Mouse (Mus musculus) hindbrain, embryonic 10.5 days (tissue): ENCODE results near the gene Slc27a5. TPM values are rescaled to one million over a fixed set of nuclear protein-coding genes. Genes with fewer than 3 reads are reported as not detected.

Source experiments
- DNase-seq: peaks from one replicate; pipeline ENCODE4 v3.0.0-alpha.2; 2017; ENCODE audit warnings: low spot score
- H3K27ac ChIP-seq: fragments of 300-500 bp; sonication (generic); 2 replicates; pipeline ENCODE4 v1.5.1; 2016; ENCODE audit warnings: mild to moderate bottlenecking, moderate library complexity
- H3K27me3 ChIP-seq: fragments of 300-500 bp; sonication (generic); 2 replicates; pipeline ENCODE4 v1.6.1; 2016; ENCODE audit warnings: mild to moderate bottlenecking; ENCODE audit not compliant: poor library complexity, insufficient read depth, severe bottlenecking
- H3K36me3 ChIP-seq: fragments of 300-500 bp; sonication (generic); 2 replicates; pipeline ENCODE4 v1.6.1; 2016; ENCODE audit warnings: mild to moderate bottlenecking, moderate library complexity
- H3K4me1 ChIP-seq: fragments of 300-500 bp; sonication (generic); replicated peaks from 2 replicates; pipeline ENCODE4 v1.6.1; 2016; ENCODE audit warnings: mild to moderate bottlenecking
- H3K4me3 ChIP-seq: fragments of 300-500 bp; sonication (generic); 2 replicates; pipeline ENCODE4 v1.5.1; 2016; ENCODE audit warnings: mild to moderate bottlenecking, moderate library complexity
- H3K9me3 ChIP-seq: fragments of 300-500 bp; sonication (generic); 2 replicates; pipeline ENCODE4 v1.6.1; 2016; ENCODE audit warnings: mild to moderate bottlenecking, moderate library complexity
- WGBS: fragments of 180-500 bp; shearing (Covaris S2); methylation state at CpG from one replicate; pipeline ENCODE4 v1.1.7; 2016; 5-methylcytosine and 5-hydroxymethylcytosine counted together
- polyA plus RNA-seq: library from polyadenylated mRNA; unstranded; fragments of >200 nt; fragmentation: Nextera tagmentation; extraction: Ambion mirVana; gene quantifications from 2 replicates; pipeline ENCODE4 v1.2.1, GENCODE M21; 2016

Gene Slc27a5
- polyA plus RNA-seq, 1 experiment from 2014 or later, result 0.26 TPM

DNA sequence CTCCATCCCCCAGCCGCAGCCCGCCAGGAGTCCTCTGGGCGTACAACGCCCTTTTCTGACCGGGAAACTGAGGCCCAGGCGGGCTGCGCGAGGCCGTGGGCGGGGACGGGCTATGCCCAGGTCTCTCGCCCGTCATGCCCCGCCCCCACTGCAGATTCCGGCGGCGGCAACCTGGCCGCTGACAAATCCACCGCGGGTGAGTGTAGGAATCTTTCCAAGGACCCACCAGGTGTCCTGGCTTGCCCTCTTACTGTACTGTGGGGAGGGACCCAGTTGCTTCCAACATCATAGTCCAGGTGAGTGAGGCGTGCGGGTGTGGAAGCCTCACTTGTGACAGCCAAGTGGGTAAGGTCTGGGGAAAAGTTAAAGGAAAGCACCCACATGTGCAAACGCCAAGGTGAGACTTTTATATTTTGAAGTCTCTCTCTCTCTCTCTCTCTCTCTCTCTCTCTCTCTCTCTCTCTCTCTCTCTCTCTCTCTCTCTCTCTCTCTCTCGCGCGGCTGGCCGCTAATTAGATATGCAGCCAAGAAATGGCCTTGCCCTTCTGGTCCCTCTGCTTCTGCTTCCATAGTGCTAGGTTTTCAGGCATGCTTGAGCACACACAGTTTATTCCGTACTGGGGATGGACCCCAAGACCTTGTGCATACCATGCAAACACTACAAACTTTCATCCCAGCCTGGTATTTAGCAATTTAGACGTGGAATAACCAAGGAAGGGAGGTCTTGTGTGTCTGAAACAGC lies 31.7 kb downstream of the Slc27a5 start:
- H3K27ac ChIP-seq, result peak overlapping the region; percentile 95
- DNase-seq, result peak; percentile 14
- H3K4me1 ChIP-seq, result peaks cover 27% of the 10 kb centered on the region
- under 1% methylated on average over 29 of the region's 29 CpGs for WGBS
- peaks cover 28% of the 10 kb centered on the region for H3K36me3 ChIP-seq
- H3K27me3 ChIP-seq, result no peaks in the 10 kb centered on the region
- peaks cover 3% of the 10 kb centered on the region; the same call in 1 of the 2 replicates for H3K9me3 ChIP-seq
- peak overlapping the region; percentile 90 for H3K4me3 ChIP-seq

DNA sequence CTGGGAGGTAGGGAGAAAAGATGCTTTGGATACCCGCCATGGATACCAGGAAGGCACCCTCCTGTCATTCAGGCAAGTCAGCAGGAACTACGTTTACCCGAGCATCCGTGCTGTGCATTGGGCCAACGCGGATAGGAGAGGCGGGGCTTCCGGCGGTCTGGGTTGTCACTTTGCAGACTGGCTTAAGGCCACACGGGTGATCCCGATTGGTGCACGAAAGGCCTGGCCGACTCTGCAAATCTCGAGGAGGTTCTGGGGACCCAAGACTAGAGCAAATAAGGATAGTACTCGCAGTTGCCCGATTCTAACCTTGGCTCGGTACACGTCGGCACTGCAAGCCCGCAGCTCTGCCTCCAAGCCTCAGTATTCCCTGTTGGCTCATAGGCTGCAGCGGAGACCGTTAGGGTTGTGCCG lies 32.3 kb downstream of the Slc27a5 start, which contains the start of gene Zfp324:
Gene Zfp324, plus strand, starts transcription at position 161 of the 414 bp plus-strand sequence.
- DNase-seq, result peak; percentile 89
- peak within 1 kb of the TSS; percentile 95 for H3K27ac ChIP-seq
- WGBS, result under 1% methylated on average over 23 of the region's 23 CpGs
- peaks cover 22% of the 10 kb centered on the region for H3K36me3 ChIP-seq
- H3K9me3 ChIP-seq, result no peaks in the 10 kb centered on the region
- H3K27me3 ChIP-seq, result no peaks in the 10 kb centered on the region
- peak within 1 kb of the TSS; percentile 90 for H3K4me3 ChIP-seq
- H3K4me1 ChIP-seq, result peaks cover 31% of the 10 kb centered on the region

DNA sequence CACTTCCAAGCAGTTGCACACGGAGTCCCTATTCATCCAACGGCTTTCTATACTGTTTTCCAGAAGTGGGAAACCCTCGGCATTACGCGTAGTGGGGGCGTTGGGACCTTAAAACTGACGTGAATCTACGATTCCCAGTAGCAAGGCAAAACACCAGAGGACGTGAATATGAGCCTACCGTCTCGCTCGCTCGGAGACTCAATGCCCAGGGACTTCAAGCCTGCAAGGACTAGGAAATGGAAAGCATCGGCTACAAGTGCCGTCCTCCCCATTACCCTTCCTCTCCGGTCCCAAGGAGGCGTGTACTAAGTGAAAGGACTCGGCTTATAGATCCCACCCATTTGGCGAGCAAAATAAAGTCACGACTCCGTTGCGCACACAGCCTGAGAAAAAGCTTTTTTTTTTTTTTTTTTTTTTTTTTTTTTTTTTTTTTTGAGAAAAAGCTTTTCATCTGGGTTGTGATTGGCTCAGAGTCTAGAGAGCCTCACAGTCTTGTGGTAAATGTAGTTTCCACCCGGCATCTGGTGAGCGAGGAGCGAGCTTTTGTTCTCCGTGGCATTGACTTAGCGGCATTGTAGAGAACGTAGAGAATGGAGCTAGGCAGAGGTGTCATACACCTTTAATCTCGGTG lies 36.4 kb downstream of the Slc27a5 start:
- DNase-seq, result peak; percentile 76
- no peaks in the 10 kb centered on the region for H3K27me3 ChIP-seq
- H3K27ac ChIP-seq, result peak overlapping the region; percentile 89
- 5% methylated on average over 29 of the region's 29 CpGs for WGBS
- peaks cover 22% of the 10 kb centered on the region for H3K4me1 ChIP-seq
- H3K9me3 ChIP-seq, result no peaks in the 10 kb centered on the region
- no peaks in the 10 kb centered on the region for H3K36me3 ChIP-seq
- H3K4me3 ChIP-seq, result peak overlapping the region; percentile 58

DNA sequence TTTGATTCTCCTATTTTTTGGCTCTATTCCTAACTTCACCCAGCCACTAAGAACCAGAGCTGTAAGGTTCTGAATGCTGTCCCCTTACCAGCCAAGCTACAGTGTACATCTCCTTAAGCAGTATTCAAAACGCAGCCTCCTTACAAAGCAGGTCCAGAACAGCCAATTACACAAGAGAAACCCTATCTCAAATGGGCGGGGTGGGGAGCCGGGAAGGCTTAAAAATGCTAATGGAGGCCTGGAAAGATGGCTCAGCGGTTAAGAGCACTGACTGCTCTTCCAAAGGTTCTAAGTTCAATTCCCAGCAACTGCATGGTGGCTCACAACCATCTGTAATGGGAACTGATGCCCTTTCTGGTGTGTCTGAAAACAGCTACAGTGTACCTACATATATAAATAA lies 38.3 kb downstream of the Slc27a5 start:
- no peaks in the 10 kb centered on the region for H3K27me3 ChIP-seq
- H3K27ac ChIP-seq, result no peak overlapping the region
- peaks cover 8% of the 10 kb centered on the region for H3K4me1 ChIP-seq
- H3K36me3 ChIP-seq, result no peaks in the 10 kb centered on the region
- WGBS, result 16% methylated on average over 4 of the region's 4 CpGs
- DNase-seq, result no peak
- H3K9me3 ChIP-seq, result no peaks in the 10 kb centered on the region
- no peak overlapping the region for H3K4me3 ChIP-seq

DNA sequence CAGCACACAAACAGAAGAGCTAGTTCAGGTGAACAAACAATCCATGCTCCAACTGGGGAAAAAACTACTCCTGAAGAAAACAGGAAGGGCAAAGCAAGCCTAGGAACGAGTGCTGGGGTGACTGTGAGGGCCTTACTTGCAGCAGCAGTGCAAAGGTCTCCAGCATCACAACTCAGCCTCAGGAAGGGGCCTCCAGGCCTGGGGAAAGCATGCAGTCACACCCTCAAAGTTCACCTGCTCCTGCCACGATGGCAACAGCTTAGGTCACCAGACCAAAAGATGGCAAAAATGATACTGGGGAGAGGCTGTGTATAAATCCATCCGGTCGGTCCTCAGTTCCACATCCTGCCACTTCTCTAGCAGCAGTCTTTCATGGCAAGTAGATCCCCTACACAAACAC lies 39.0 kb downstream of the Slc27a5 start:
- H3K4me1 ChIP-seq, result peaks cover 7% of the 10 kb centered on the region; the same call in 1 of the 2 replicates
- H3K9me3 ChIP-seq, result no peaks in the 10 kb centered on the region
- no peak overlapping the region for H3K27ac ChIP-seq
- no peak for DNase-seq
- no peak overlapping the region for H3K4me3 ChIP-seq
- no peaks in the 10 kb centered on the region for H3K27me3 ChIP-seq
- no peaks in the 10 kb centered on the region for H3K36me3 ChIP-seq
- WGBS, result 80% methylated on average over 4 of the region's 4 CpGs

DNA sequence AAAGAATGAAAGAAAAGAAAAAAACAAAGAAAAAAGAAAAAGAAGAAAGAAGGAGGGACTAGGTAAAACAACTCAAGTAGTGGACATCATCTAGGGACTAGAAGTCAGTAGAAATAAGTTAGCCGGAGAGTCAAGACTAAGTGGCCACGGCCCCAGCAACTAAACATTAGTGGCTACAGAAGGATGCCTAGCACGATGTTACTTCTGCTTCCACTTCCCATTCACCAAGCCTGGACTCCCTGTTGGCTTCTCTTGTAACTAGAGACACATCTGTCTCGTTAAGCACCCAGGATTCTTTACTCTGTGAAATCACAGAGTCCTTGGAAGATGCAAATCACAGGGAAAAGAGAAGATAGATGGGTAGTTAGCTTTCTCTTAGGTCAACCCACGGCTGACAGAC lies 40.5 kb downstream of the Slc27a5 start:
- H3K36me3 ChIP-seq, result no peaks in the 10 kb centered on the region
- H3K27ac ChIP-seq, result no peak overlapping the region
- no peaks in the 10 kb centered on the region for H3K9me3 ChIP-seq
- DNase-seq, result no peak
- no peak overlapping the region for H3K4me3 ChIP-seq
- WGBS, result 75% methylated on average over 5 of the region's 5 CpGs
- peaks cover 7% of the 10 kb centered on the region; the same call in 1 of the 2 replicates for H3K4me1 ChIP-seq
- no peaks in the 10 kb centered on the region for H3K27me3 ChIP-seq

DNA sequence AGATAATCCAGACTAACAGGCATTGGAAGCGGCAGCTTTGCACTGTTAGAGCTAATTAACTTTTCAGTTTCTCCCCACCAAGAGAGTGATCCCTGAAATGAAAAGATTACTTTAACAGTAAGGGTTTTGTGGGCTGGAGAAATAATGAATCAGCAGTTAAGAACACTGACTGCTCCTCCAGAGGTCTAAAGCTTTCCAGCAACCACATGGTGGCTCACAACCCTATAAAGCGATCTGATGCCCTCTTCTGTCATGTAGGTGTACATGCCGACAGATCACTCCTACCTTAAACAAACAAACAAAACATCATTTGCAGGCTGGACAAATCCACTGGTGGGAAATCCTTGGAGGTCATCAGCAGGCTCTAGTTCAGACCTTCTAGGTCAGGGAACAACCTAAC lies 43.1 kb downstream of the Slc27a5 start:
- 65% methylated on average over 3 of the region's 3 CpGs for WGBS
- no peak overlapping the region for H3K27ac ChIP-seq
- H3K36me3 ChIP-seq, result no peaks in the 10 kb centered on the region
- no peak overlapping the region for H3K4me3 ChIP-seq
- no peaks in the 10 kb centered on the region for H3K9me3 ChIP-seq
- H3K4me1 ChIP-seq, result peaks cover 8% of the 10 kb centered on the region
- no peaks in the 10 kb centered on the region for H3K27me3 ChIP-seq
- no peak for DNase-seq

DNA sequence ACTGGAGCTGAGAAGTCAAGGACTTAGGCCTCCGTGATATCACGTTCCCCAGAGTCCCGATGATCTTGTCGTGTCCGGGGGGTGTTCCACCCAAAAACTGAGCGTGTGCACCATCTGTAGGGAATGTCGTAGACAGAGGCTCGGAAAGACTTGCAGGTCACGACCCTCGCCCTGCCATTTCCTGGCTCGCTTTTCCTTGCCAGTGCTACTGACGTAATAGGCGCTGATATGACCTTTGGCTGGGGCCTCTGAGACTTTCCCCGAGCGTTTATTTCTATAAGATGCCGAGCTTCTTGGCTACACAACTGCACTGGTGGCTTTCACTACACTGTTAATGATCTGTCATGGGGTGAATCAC lies 48.1 kb downstream of the Slc27a5 start:
- WGBS, result 5% methylated on average over 16 of the region's 16 CpGs
- no peaks in the 10 kb centered on the region for H3K27me3 ChIP-seq
- DNase-seq, result no peak
- peak overlapping the region; percentile 93 for H3K27ac ChIP-seq
- no peaks in the 10 kb centered on the region for H3K36me3 ChIP-seq
- peak overlapping the region; percentile 56 for H3K4me3 ChIP-seq
- H3K4me1 ChIP-seq, result peaks cover 10% of the 10 kb centered on the region
- 0 out of 2 replicates have a peak, but pooled peaks cover 2% of the 10 kb centered on the region for H3K9me3 ChIP-seq

DNA sequence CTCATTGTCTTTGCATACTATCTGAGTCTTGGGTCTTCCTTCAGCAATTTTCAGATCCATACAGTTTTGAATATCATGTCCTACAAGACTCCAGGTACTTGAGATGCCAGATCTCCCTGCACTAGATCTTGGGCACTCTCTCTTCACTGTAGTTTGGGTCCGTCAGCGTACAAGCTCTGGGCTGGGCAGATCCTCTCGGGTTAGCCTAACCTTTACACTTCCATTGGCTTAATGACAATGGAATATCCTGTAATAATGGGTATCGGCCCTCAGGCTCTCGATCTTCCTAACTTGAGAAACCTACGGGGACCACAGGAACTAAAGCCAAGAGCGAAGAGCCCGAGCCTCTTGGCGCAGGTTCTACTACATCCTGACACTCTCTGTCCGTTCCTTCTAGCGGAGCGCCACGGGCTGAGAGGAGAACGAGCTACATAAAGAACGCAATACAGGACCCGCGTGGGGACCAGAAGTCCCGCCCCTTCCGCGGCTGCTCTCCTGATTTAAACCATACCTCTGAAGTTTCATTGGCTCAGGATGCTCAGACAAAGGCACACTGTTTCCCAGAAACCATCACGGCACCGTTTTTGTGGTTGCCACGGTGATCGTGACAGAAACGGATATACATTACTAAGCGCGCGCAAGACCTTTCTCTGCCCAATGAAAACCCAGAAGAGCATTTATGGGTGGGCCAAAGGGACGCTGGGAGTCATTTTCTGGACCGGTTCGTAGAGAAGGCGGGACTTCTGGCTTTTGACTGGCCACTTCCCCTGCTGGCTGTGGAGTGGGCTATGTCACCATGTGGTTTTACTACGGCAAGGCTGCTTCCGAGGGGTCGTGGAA lies 48.7 kb downstream of the Slc27a5 start:
- peaks cover 10% of the 10 kb centered on the region for H3K4me1 ChIP-seq
- no peaks in the 10 kb centered on the region for H3K36me3 ChIP-seq
- DNase-seq, result peak; percentile 95
- 0 out of 2 replicates have a peak, but pooled peaks cover 2% of the 10 kb centered on the region for H3K9me3 ChIP-seq
- H3K27ac ChIP-seq, result peak overlapping the region; percentile 93
- peak overlapping the region; percentile 56 for H3K4me3 ChIP-seq
- no peaks in the 10 kb centered on the region for H3K27me3 ChIP-seq
- WGBS, result 11% methylated on average over 35 of the region's 35 CpGs

DNA sequence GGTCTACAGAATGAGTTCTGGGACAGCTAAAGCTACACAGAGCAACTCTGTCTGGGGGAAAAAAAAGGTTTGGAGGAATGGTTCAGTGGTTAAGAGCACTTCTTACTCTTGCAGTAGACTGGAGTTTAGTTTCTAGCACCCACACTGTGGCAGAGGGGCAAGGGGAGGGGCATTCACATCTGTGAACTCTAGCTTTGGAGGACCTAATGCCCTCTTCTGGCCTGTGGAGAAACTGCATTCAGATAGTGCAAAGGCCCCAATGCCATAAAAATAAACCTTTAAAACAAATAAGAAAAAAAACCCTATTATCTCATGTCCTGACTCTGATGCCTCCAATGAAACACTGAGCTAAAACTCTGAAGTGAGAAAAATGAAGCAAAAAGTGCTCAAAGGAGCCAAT lies 54.5 kb downstream of the Slc27a5 start:
- H3K4me3 ChIP-seq, result no peak overlapping the region
- no peaks in the 10 kb centered on the region for H3K27me3 ChIP-seq
- H3K27ac ChIP-seq, result no peak overlapping the region
- H3K36me3 ChIP-seq, result no peaks in the 10 kb centered on the region
- no peak for DNase-seq
- no peaks in the 10 kb centered on the region for H3K4me1 ChIP-seq
- no peaks in the 10 kb centered on the region for H3K9me3 ChIP-seq

DNA sequence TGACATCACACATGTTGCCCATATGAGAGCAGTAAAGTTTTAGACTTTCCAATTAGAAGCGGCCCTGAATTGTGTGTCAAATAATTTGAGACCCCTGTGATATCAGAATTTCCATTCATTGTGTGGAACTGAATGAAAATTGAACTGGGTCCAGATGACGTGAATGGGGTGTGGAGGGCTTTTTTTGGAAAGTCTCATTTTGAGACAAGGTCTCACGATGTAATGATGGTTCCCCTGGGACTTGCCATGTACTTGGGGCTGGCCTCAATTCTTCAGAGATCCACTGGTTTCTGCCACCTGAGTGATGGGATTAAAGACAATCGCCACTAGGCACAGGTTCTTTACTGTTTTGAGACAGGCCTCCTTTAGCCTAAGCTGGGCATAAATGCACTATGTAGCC lies 57.4 kb downstream of the Slc27a5 start:
- WGBS, result 86% methylated on average over 4 of the region's 4 CpGs

More for the DNA sequence above, 57.4 kb downstream of the Slc27a5 start:
- DNase-seq, result no peak
- Histone ChIP-seq H3K9me3 (no peaks in the 10 kb centered on the region), H3K4me3 (no peak overlapping the region), H3K27ac (no peak overlapping the region), H3K4me1 (no peaks in the 10 kb centered on the region), H3K36me3 (no peaks in the 10 kb centered on the region), H3K27me3 (no peaks in the 10 kb centered on the region)
